Mouse (Mus musculus): Measurements from ENCODE around the gene Dnajb5.

Gene Dnajb5

GRCm38 (mm10) chr4:42933630-42934029 is 16.0 kb upstream of the Dnajb5 start:
- in situ Hi-C loops (cut with MboI, MseI), result no loop called here

GRCm38 (mm10) chr4:42941396-42941795 is 8.2 kb upstream of the Dnajb5 start:
- in situ Hi-C loops (cut with MboI, MseI), result loop anchor here (10.0 kb wide), 2 partner anchors 1207 to 1213 kb away; partner anchors contain the start of gene Arid3c

DNA sequence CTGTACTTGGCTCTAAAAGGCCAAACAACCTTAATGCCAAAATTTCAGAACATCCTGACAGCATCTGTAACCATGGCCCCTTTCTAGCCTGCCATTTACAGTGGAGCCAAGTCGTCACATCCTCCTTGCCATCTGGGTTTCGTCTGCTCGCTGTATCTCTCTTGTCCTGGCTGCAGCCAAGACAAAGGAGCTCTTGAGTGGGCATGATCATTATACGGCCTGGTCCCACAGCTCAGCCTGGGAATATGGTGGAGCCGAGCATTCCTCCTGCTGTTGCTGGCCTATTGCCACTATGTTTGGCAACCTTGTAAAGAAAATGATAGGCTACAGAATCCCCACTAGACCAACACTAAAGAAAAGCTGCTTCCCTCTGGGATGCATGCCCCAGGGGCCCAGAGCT is 6.3 kb upstream of the Dnajb5 start:
- in situ Hi-C loops (cut with MboI, MseI), result loop anchor here (10.0 kb wide), 2 partner anchors 1209 to 1211 kb away; partner anchors contain the start of gene Arid3c

DNA sequence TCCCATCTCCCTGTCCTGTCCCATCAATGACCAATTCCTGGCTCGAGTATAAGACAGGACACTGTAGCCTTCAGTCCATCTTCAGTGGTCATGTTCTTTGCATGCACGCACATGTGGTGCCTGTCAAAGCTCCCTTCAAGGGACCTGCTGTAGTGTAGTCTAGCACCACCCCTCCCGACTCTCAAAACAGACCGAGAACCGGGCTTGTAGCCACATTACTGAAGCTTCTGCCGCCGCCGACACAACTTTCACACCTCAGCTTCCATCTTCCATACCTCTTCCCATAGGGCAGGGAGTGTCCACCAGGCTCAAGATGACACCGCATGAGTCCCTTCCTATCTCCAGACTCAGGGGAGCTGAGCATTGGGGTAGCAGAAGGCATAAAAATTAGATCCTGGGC is 5.4 kb upstream of the Dnajb5 start:
- in situ Hi-C loops (cut with MboI, MseI), result loop anchor here (10.0 kb wide), 2 partner anchors 1209 to 1211 kb away; partner anchors contain the start of gene Arid3c

DNA sequence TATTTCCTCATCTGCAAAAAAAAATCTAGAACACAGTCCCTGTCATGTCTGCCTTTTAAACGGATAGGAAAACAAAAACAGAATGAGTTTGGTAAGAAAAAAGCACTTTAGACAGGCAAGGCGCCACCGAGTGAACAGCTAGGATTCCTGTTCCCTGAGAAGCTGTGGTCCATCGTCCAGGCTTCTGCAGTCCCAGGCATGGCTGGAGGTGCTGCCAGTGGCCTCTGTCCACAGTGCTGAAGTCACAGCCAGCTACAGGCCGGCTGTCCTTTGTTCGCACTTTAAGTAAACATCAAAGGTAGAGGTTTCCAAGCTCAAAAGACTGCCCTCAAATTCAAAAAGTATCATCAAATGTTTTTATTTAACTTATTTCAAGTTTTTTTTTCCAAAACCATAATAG is 4.6 kb upstream of the Dnajb5 start:
- in situ Hi-C loops (cut with MboI, MseI), result loop anchor here (10.0 kb wide), 2 partner anchors 1210 kb away; partner anchors contain the start of gene Arid3c

GRCm38 (mm10) chr4:42945445-42945844 is 4.2 kb upstream of the Dnajb5 start:
- in situ Hi-C loops (cut with MboI, MseI), result loop anchor here (10.0 kb wide), 2 partner anchors 1209 to 1211 kb away; partner anchors contain the start of gene Arid3c

DNA sequence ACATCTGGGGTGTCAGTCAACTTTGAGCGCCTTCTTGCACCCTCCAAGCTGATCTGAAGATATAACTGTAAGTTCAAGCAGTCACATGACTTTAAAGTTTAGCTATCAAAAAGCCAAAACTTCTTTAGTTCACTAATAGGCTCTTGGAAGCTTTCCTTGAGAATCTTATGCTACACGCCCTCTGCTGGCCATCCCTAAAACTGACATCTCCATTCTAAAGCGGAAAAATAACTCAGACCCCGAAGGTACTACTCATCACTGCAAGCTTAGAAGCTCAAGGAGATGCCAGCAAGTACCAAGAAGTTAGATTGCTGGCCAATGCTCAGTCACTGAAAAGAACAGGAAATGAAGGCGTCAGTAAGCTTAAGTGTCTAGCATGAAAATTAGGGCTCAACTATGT is 3.7 kb upstream of the Dnajb5 start:
- in situ Hi-C loops (cut with MboI, MseI), result loop anchor here (10.0 kb wide), 2 partner anchors 1209 to 1211 kb away; partner anchors contain the start of gene Arid3c

GRCm38 (mm10) chr4:42946733-42947290 is 2.8 kb upstream of the Dnajb5 start:
- in situ Hi-C loops (cut with MboI, MseI), result loop anchor here (10.0 kb wide), 2 partner anchors 1208 to 1212 kb away; partner anchors contain the start of gene Arid3c

- in situ Hi-C loops (cut with MboI, MseI), result loop anchor here (10.0 kb wide), 2 partner anchors 1206 to 1214 kb away; partner anchors contain the start of gene Arid3c
Measured at GRCm38 (mm10) chr4:42948527-42948926, 1.1 kb upstream of the Dnajb5 start.

DNA sequence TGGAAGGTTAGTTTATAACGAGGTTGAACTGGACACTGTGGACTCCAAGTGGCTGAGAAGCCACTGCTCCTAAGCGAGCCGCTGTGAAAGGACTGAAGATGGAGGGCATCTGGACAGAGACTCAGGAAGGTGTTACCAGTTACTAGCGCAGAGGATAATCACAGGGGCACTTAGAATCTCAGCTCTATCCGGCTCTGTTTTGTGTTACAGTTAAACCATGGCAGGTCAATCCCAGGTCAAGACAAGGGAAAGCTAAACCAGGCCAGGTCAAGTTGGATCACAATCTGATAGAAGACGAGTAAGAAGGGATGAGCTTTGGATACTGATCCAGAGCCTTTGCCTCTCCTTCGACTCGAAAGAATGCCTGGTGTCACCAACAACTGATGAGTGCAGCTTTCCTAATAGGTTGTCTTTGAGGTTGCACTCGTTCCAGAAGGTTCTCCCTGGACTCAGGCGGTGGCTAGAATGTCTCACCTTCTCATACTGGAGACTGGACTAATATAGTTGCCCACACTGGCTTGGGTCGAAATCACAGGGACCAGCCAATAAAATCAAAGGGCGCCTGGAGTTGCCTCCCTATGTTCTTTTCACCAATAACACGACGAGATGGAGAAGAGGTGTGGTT is 451 bp upstream of the Dnajb5 start:
- in situ Hi-C loops (cut with MboI, MseI), result loop anchor here (10.0 kb wide), 2 partner anchors 1206 to 1214 kb away; partner anchors contain the start of gene Arid3c

DNA sequence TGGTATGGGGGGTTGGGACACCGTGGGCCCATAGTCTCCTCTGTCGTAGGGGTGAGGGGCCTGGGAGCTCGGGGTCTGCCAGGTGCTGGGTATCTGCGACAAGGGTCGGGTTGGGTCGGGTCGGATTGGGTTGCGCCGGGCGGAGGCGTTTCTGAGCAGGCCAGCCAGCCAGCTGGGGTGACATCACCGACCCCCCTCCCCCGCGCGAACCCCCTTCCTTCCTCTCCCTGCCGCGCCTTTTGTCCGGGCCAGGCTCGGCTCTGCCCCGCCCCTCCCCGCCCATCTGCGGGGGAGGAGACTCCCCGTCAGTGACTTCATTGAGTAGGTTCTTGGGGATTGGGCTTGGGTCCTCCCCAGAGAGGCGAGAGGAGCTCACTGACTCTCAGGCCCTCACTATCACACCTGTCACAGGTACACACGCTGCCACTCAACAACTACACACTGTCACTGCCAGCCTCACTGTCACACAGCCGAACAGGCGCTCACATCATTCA is 498 bp downstream of the Dnajb5 start:
- in situ Hi-C loops (cut with MboI, MseI), result no loop called here

- in situ Hi-C loops (cut with MboI, MseI), result no loop called here
Measured at GRCm38 (mm10) chr4:42951206-42952195, 1.9 kb downstream of the Dnajb5 start.

DNA sequence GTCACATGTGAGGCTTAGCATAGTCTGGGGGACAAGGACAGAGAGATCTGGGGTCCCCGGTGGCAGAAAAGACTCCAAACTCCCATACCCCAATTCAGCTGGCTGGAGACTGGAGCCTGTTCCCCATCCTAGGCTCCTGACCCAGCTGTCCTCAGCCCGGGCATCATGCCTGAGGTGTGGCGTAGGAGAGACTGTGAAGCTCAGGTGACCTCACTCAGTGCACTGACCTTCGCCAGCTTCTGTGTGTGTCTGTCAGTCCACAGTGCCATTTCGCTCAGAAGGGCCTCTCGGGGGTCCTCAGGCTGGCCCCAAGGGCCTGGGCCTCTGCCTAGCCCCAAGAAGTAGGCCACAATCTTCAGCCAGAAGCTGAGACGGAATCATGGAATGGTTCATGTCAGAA is 2.9 kb downstream of the Dnajb5 start:
- in situ Hi-C loops (cut with MboI, MseI), result no loop called here

GRCm38 (mm10) chr4:42953435-42954094 is 4.0 kb downstream of the Dnajb5 start:
- in situ Hi-C loops (cut with MboI, MseI), result no loop called here

DNA sequence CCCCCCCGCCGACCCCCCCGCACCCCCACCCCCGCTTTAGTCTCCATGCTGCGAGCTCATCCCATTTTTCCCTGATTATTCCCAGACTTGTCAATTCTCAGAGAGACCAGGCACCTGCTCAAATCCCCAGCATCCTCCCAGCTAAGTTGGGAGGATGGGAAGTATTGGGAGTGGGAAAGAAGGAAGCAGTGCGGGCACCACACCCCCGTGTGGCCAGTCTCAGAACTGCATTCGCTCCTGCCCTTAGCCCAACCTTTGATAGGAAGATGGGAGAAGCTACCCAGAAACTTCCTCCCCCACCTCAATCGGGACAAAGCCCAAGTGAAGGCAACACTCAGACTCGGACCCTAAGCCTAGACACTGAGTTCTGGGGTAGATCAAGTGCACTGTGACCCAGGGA is 4.7 kb downstream of the Dnajb5 start:
- in situ Hi-C loops (cut with MboI, MseI), result no loop called here

DNA sequence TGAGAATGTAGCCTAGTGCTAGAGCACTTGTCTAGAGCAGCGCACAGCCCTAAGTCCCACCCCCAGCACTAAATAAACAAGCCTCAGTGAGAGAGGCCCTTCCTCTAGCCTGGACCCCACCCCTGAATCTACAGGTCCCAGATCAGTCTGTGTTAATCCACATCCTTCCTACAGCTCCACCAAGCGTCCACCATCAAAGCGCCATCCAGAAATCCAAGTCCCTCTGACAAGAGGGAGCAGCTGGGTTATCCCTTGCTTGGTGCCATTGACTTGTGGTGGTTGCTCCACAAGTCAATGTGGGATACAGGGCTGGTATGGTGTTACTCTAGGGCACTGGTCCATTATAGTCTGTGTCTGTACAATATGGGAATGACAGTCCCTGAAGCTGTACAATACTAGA is 5.6 kb downstream of the Dnajb5 start:
- in situ Hi-C loops (cut with MboI, MseI), result no loop called here

DNA sequence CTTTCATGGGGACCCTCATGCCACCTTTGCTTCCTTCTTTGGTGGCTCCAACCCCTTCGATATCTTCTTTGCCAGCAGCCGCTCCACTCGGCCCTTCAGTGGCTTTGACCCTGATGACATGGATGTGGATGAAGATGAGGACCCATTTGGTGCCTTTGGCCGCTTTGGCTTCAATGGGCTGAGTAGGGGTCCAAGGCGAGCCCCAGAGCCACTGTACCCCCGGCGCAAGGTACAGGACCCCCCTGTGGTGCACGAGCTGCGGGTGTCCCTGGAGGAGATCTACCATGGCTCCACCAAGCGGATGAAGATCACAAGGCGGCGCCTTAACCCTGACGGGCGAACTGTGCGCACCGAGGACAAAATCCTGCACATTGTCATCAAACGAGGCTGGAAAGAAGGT is 7.0 kb downstream of the Dnajb5 start:
- in situ Hi-C loops (cut with MboI, MseI), result no loop called here

DNA sequence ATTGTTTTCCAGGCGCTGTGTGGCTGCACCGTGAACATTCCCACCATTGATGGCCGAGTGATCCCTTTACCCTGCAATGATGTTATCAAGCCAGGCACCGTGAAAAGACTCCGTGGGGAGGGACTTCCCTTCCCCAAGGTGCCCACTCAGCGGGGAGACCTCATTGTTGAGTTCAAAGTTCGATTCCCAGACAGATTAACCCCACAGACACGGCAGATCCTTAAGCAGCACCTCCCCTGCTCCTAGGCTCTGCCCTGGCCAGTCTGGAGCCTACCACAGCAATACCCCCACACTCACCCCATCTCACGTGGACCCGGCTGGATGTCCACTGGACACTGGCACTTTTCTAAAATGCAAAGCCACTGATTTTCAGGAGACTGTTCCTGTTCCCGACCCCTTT is 7.7 kb downstream of the Dnajb5 start:
- in situ Hi-C loops (cut with MboI, MseI), result no loop called here

DNA sequence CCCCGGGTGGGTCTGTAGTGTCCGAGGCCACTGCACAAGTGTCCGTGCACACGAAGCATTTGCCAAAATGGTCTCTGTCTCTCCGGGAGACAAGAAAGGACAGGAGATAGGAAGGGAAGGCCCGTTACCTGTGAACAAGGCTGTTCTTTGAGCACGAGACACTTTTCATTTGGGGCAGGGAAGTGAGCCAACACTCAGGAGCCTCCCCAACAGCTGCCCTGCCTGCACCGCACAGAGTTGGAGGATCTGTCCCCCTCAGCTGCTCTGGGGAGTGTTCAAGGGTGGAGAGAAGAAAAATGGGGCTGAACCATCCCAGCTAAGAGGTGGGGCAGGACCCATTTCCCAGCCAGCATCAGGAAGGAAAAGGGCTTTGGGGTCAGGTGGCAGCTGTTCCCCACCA is 8.4 kb downstream of the Dnajb5 start:
- in situ Hi-C loops (cut with MboI, MseI), result no loop called here

GRCm38 (mm10) chr4:42958942-42959341 is 9.3 kb downstream of the Dnajb5 start:
- in situ Hi-C loops (cut with MboI, MseI), result no loop called here

DNA sequence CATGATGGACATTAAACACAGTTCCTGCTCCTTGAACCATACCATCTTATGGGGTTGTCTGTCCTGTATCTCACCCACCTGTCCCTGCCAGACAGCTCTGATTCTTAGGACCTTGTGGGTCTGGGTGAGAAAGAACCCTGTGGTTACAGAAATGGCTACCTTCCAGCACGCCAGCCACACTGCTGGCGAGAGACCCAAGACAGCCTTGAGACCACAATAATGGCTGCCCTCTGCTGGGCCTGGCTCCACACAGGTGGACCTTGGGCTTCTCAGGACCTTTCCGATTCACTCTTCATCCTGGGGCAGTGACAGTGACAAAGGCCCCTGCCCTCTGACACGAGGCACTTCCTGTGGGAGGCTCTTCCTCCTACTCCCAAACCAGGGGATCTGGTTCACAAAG is 9.8 kb downstream of the Dnajb5 start:
- in situ Hi-C loops (cut with MboI, MseI), result no loop called here
